Mouse (Mus musculus) retina, postnatal 7 days (tissue): ENCODE results near the gene Nipal4.
"Not testable (repeated sequence)": the region's sequence is repeated elsewhere in the genome, so short reads cannot be mapped to it uniquely, and the experiment has no call there.

ENCODE experiments used
- DNase-seq: peaks from one replicate; pipeline ENCODE4 v3.0.0-alpha.2; 2012; ENCODE audit warnings: low read depth, low spot score

Nipal4 gene

DNA sequence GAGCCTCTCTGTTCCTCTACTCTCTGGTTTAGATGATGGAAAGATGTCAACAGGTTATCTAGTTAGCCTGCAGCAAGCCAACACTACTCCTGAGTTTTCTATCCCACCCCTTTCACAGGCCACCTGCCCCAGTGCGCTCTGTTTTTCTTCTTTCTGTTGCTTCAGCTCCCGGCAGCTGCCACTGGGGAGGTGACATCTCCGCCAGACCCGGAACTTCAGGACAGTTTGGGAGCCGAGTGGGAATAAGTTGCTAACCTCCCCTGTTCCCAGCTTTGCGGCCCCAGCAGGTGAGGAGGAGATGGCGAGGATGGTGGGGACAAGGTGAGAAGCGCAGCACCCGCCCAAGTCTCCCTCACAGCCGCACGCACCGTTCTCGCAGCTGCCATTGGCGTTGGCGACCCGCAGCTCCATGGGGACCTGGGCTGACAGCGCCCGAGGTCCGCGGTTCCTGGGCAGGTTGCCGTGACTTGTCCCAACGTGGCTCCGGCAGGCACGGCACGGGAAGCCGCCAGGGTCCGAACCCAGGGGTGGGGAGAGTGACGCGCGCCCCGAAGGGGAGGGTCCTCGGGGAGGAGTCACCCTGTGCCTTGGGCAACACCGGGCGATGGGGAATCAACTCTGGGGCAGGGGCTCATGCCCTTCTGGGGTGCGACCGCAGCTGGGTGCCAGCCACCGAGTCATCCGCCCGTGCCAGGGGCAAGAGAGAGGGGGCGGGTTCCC, at the start of gene Nipal4:
TSS of gene Nipal4 (minus strand) at position 643 of the 720 bp plus-strand sequence.
- DNase-seq = no peak

DNA sequence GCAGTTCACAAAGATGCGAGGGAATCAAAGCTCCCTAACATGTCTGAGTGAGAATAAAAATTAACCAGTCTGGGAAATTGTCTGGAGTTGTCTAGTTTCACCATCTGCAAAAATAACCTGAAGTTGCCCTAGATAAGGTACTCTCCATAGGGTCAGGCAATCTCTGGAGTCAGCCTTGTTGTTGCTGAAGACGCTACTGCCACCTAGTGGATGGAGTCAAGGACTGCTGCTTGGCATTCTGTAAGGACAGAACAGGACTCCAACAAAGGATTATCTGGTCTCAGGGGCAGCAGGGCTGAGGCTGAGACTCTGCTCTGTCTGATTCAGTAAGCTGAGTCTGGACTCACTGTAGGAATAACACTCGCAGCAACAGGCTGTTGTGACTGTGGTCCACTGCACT, 49.0 kb upstream of the Nipal4 start:
- peak; percentile 94 for DNase-seq

DNA sequence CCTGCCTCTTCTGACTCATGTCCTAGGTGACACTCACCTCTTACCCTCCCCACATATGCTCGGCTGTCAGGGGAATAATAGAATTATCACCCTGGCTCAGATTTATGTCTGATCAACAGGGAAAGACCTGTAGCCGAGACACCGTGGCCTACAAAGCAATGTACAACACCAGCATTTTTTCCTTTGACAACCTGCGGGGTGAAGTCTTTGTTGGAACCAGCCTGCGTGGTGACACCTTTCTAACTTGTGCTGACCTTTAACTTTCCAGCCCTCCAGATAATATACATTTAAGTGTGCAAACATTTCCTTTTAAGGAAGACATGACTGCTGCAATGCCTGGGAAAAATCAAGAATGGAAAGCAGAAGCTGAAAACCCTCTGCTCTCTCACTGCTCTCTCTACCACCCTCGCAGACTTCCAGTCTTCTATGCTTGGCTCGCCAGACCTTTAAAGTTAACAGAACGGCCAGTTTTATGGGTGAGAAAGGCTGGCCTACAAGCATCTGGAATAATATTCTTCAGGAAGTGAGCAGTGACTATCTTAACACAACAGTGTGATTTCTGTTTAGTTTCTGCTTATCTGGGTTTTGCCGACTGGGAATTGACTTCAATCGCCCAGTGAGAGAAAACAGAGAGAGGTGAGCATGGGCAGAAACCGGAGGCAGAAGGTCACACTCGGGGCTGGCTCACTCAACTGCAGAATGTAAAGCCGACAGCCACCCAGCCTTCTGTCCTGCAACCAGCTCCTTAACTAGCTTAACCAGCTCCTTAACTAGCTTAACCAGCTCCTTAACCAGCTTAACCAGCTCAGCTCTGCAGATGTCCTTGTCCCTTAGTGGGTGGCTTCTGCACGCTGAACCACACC, 48.3 kb upstream of the Nipal4 start:
- no peak for DNase-seq

DNA sequence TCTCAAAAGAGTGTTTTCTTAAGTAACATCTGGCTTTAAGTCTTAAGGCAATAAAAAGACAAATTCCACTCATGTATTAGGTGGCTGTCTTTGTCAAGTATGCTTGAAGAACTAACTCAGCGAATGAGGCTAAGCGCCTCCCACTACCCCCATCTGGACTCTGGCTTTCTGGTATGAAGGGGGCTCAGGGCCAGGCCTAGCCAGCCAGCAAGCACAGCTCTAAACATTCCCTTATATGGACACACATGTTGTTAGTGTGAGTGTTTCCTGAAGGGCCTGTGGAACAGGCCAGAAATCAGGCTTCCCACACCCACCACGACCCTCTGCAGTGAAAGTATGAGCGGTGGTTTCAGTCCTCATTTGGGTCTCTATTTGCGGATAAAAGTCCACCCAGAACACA, 47.5 kb upstream of the Nipal4 start:
- DNase-seq = no peak

DNA sequence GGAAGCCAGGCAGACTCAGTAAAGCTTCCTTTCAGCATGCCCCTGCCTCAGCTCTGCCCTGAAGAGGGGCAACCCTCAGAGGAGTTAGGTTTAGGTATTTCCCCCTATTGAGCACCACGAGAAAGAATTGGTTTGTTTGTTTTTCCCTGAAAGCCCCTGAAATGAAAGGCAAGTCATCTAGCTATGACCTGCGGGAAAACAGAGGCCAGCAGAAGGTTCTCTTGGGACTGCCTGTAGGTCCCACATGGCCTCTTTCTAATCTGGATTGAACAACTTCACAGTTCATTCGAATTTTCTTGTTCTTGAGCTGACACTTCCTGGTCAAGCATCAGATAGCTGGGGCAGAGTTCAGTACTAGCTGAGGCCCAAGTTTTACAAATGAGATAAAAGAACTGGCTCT, 45.5 kb upstream of the Nipal4 start:
- no peak for DNase-seq

DNA sequence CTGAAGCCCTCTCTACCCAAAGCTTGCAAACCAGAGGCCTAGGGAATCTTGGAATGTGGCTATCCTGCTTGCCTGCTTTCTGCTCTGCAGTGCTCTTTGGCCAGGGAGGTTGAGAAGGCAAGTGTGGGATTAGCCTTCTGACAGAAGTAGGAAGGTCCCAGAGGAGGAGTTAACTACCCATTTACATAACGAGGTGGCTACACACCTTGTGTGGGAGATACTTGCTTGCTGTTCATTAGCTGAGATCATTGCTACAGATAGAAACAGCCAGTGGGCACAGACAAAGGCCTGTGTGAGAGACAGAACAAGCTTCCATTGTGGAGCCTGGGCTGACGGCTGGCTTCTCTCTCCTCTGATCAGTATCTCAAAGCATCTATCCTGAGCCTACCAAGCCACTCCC, 43.6 kb upstream of the Nipal4 start:
- DNase-seq = no peak

DNA sequence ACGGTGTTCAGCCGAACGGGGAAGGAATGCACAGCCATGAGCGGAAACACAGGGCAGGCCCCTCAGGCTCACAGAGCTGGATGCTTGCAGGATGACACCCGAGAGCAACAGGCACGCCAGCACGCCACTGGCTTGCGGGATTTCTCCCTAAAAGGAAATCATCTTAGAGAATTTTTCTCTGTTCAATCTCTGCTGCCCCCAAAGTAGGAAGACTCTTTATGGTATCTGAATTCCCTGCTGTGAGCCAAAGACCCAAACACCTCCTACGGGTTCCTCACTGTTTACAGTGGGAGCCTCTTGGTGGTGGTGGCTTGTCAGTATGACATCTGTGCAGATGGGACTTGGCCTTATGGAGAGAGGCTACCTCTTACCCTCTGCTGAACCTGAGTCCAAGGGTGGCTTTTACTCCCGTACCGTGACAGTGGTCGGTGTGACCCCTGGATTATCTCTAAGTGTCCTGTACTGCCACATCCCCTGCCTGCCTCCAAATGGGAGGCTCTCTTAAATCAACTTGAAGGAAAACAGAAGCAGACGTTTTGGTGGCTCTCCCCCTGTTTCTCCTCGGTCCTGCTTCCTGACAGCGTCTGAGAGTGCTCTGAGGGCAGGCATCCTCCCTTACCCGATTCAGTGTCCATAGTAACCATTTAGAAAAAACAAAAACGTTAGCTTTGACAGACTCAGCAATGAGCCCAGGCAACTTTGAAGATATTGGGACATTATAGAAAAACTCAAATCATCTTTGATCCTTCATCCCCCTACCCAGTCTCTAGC, 39.5 kb upstream of the Nipal4 start:
- no peak for DNase-seq

DNA sequence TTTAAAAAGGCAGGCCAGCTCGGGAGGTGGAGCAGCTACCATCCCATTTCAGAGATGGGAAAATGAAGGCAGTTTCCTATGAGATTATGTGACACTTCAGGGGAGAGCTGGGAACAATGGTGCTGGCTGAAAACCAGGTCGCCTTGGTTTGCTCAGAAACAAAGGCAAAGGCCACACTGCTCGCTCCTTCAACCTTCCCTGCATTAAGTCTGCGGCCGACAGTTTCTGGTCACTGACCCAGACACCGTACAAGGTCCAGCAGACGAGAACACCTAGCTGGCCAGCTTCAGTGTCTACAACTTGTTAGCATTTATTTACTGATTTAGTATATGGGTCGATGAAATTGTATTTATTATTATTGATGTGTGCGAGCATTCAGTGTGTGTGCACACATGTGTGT, 38.5 kb upstream of the Nipal4 start:
- no peak for DNase-seq

DNA sequence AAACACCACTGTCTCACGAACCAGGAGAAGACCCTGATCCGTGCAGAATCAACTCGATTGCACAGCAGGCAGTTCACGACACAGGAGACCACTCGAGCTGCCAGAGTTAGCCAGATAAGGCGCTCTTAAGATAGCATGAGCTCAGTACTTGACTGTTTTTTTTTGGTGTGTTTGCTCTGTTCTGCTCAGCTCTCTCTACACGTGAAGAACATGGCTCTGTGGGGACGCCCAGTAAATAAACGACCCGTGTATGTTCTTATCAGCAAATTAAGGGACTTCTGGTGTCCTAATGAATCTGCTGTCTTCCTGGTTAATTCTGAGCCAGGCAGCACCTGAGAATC, 36.2 kb upstream of the Nipal4 start:
- DNase-seq = no peak

DNA sequence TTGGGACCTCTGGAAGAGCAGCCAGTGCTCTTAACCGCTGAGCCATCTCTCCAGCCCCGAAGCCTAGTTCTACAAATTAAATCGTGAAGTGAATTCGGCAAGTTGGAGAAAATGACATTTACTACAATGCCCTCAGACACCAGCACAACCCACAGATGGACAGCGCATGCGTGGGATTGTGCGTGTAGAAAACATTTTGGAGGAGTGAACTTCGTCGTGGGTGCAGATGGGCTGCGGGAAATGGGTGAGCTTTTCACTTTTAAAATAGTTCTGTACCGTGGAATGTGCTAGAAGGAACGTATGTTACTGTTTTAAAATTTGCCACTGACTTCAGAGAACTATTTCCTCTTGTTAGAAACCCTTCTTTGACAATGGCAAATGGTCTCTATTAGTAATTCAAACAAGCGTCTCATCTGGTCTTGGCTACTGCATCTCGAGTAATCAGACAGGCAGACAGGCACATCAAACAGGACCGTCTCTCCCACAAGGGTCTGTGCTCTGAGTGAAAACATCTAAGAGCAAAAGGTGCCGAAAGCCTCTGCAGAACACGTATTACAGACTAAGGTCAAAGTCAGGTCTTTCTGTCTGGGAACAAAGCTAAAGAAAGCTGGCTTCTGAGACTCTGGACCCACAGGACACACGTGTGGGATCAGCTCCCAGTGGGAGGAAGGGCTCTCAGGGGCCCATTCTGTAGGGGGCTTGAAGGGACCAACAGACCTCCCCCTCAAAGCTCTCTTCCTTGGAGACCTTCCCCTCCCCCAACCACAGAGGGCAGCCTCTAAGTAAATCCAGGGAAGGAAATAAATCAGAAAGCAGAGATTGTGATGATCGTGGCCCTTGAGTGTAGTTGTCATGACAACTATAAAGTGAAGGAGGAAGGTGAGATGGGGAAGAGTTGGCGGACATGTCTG, 35.6 kb upstream of the Nipal4 start:
- DNase-seq = no peak

DNA sequence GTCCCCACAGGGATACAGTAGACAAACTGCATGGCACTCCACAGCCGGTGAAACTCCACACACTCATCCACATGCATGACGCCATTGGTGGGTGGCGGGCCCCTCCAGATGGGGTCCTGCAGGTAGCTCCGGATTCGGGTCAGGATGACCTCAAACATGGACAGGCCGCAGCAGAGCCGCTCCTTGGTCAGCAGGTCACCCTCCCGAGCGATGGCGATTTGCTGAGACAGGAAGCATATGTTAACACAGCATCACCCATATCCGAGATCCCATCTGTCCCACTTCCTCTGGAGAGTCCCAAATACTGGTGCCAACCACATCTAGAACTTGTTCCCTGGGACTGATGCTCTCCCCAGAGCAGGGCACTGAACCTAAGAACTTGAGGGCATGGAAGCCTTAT, 34.4 kb upstream of the Nipal4 start:
- no peak for DNase-seq

DNA sequence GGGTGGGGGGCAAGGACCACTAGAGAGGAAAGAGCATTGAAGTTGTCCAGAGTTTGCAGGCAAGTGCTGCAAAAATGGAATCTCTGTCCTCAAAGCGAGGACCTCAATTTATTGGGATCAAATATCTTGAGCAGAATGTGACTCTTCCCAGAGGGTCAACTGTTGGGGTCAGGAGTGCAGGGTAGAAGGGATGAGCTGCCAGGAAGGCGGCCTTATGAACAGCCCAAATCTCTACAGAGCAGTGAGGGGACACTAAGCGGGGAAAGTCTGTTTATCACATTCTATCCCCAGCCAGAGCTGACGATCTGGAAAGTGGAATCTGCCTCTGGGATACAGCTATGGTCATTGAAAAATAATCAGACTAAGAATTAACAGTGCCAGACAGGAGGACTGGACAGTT, 27.9 kb upstream of the Nipal4 start:
- DNase-seq = no peak

DNA sequence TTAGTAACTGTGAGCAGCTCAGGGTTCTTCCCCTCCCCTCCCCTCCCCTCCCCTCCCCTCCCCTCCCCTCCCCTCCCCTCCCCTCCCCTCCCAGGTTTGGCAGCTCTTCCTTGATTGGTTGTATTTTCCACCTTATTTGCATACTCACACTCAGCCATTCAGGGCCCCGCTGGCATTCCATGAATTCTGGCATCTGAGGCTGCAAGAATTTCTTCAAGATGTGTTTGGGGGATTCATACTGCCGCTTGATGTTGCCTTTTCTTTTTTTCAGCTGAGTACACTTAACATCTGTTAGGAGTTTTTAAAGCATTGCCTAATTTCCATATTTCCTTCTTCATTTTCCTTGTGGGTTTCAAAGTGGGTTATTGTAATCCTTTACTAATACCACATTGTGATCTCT, 22.0 kb upstream of the Nipal4 start:
- DNase-seq = no peak

DNA sequence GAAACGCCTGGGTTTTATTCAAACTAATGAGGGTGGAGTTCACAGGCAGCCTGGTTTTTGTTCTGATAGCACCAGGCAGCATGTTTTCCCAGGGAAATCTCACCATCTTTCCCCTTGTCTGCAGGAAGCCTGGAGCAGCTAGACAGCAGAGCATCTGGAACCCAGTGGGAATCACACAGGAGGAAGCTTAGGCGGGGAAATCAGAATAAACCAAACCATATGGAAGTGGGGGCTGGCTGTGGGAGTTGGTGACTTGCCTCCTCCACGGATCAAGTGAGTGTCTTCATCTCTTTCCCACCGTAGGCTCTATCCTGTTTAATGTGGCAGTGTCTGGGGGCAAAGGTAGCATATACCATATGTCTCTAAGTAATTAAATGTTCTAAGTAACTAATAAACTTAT, 19.2 kb upstream of the Nipal4 start:
- no peak for DNase-seq

DNA sequence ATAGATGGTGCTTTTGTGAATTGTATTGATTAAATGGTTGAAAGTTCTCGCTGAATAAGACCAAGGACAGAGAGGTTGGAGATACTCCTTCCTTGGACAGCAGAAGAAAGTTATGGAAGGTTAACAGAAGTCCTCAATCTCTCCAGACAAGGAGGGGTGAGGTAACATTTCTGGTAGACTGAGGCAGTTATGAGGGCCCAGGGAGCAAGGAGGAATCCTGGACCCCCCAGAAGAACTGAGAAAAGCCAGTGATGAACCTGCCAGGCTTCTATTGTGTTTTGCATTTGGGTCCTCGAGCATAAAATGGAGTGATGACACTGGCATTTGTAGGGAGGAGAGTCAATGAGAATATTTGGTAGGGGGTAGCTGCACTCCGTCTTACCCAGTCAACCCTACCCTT, 18.6 kb upstream of the Nipal4 start:
- no peak for DNase-seq

DNA sequence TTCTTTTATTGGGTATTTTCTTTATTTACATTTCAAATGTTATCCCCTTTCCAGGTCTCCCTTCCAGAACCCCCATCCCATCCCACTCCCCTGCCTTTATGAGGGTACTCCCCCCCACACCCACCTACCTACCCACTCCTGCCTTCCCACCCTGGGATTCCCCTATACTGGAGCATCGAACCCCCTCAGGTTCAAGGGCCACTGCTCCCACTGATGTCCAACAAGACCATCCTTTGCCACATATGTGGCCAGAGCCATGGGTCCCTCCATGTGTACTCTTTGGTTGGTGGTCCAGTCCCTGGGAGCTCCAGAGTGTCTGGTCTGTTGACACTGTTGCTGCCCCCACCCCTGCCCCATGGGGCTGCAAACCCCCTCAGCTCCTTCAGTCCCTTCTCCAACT, 15.7 kb upstream of the Nipal4 start:
- not testable (repeated sequence) for DNase-seq

DNA sequence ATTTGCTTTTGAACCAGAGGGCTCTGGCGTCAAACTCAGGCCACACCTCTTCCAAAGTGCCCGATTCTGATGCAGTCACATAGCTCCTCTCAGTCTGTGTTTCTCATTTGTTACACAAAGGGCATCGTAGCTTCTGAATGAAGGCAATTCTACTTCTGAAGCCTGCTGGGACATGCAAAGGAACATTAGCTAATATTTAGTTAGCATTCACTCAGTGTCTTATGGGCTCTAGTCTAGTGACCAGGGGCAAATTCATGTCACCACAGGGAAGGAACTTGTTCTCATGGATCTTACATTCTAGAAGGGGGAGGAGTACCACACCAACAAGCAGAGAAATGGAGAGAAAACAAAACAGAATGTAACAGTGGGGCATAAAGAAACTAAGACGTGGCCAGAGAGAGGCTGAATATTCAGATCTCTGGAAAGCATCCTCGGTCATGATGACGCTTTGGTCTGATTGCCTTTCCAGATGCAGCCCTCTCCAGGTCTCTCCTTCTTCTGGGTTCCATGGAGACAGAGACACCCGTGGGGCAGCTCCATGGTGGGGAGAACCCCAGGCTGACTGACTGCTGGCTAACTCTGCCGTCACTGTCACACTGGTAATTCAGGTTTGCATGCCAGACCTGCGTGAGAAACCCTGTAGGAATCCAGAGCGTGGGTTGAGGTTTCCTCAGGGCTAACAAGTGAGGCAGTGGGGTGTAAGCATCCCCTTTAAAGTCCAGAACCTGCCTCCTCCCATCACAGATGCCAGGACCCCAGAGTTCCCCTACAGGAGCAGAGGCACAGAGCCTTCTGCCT, 11.1 kb upstream of the Nipal4 start:
- DNase-seq = no peak

DNA sequence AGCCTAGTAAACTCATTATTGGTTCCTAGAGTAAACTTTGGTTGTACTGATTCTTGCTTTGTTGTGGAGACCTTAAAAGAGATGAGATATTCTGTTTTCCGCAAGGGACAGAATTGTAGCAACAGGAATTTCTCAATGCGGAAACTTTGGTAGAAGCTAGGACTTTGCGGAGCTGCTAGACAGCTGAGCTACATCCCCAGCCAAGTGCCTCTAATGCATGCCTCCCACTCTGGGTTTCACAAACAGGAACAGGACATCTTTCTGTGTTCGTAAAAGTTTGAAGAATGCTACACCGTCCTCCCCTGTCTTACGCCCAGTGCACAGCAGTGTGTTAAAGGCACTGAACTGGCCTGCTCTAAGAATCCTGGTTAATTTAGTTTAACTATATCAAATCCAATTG, 9.8 kb upstream of the Nipal4 start:
- DNase-seq = no peak

DNA sequence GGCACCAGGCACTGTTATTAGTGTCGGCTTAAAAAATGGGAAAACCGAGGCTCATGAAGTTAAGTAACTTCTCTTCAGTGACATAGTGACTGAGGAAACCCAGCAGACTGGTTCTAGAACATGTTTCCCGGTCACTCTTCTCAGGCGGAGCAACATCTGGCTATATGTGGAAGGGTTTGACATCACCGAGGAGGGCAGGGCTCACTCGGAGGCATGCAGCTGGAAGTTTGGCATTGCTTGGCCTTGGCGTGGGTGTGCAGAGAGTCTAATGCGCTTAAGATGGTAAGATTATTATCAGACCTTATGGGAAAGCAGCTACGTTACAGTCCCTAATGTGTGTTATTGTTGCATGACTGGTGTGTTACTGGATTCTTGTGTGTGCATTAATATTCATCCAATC, 5.8 kb upstream of the Nipal4 start:
- no peak for DNase-seq

DNA sequence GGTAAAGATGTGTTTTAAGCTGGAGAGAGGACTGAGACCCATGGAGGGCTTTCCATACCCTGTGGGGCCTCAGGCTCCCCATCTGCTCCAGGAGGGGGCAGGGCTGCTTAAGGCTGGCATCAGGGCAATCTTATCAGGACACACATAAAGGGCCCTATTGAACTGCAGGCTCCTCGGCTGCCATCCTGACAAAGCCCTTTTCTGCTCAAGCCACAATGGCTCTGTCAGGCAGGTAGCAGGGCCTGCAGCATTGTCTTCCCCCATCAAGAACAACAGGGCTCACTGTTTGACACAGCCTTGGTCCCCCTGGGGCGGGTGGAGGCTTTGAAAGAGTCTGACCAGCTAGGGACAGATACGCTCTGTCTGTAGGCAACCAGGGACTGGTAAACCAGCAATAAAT, 3.6 kb upstream of the Nipal4 start:
- no peak for DNase-seq

DNA sequence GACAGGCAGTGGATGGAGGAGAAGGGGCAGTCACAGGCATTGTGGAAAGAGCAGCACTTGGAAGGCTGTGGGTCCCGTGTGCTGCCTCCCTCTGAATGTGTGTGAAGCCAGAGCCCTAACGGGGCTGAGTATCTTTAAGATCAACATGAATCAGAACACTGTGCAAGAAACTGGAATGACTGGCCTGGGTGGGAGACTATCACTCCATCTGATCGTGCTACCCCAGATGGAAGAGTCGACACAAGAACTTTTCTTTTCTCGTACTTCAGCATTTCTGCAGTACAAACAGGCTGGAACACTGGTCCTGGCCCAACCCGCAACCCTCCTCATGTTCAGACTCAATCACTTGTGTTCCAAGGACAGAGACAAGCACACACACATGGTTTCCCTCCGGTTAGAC, 2.2 kb upstream of the Nipal4 start:
- no peak for DNase-seq
